ENCODE assay signal across 12 mouse cellular contexts in the genomic region with DNA sequence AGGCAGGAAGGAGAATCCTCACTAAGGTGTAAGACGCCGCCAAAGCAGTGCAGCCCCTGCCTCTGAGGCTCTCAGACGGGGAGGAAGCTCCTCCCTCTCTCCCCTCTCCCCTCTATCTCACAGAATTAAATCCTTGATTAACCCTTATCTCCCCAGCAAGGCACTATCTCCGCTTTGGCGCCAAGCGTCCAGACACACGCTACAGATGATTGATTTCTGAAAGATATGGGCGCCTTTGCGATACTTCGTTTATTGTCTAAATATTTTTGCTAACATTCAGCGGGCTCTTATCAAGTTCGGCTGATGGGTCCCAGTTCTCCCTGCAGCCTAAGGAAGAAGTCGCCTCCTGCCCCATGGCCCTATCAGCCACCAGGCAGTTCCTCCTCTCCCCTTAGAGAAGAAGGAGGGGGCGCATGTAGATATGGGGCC. TPM values are rescaled to one million over a fixed set of nuclear protein-coding genes. Genes with fewer than 3 reads are reported as not detected.
A peak's percentile ranks its signal among the peaks of the same experiment; 100 is the strongest.
DNase-seq lines count a peak whose midpoint lies in the region; ATAC-seq and TF ChIP-seq lines count a peak whose summit lies in the region.
"Had no signal": no experiment of that assay in that cellular context is flagged by ENCODE, and none has a peak within 500 bp of the region (broad histone marks: within the 10 kb centered on the region; RNA-seq: fewer than 3 reads in every experiment).

No protein-coding gene starts in this region.

- peak overlapping the region; percentile 6 for H3K4me3 ChIP-seq in heart, embryonic 13.5 days
- H3K4me3 ChIP-seq in ES-E14 (ENCODE audit: insufficient read depth in 1 of 2, low read depth in 1 of 2, low read length in 2 of 2, poor library complexity in 1 of 2, severe bottlenecking in 1 of 2), result no peak overlapping the region
- no peak overlapping the region for H3K4me3 ChIP-seq in forebrain, embryonic 14.5 days (ENCODE audit: low read depth, low read length)
- H3K4me3 ChIP-seq in liver, embryonic 14.5 days (ENCODE audit: insufficient read depth in 1 of 2, low read depth in 2 of 2, low read length in 2 of 2), result 0 out of 4 replicates have a peak overlapping the region, but pooled peaks of 1 of the 2 experiments have one; percentile 4

- peak; percentile 54 for TF ChIP-seq EP300 in liver, embryonic 14.5 days (IDR thresholded peaks at IDR 0.05; ENCODE audit: low read depth)

- no peaks in the 10 kb centered on the region for H3K9me3 ChIP-seq in heart, embryonic 13.5 days
- H3K9me3 ChIP-seq in ES-E14 (ENCODE audit: control insufficient read depth, insufficient read depth, low read depth, low read length), result no peaks in the 10 kb centered on the region
- H3K9me3 ChIP-seq in forebrain, embryonic 14.5 days (replicated peaks; ENCODE audit: control insufficient read depth, low read length), result no peaks in the 10 kb centered on the region
- no peaks in the 10 kb centered on the region for H3K9me3 ChIP-seq in liver, embryonic 14.5 days (ENCODE audit: control insufficient read depth, low read length)

- no peaks in the 10 kb centered on the region for H3K27me3 ChIP-seq in heart, embryonic 13.5 days (replicated peaks)
- H3K27me3 ChIP-seq in forebrain, embryonic 14.5 days (replicated peaks; ENCODE audit: control insufficient read depth, insufficient read depth, low read length), result no peaks in the 10 kb centered on the region
- no peaks in the 10 kb centered on the region for H3K27me3 ChIP-seq in liver, embryonic 14.5 days (ENCODE audit: control insufficient read depth, insufficient read depth, low read length)

- no peak for DNase-seq in heart, adult 11 months
- no peak for DNase-seq in ES-E14 (ENCODE audit: low read depth, low spot score)
- DNase-seq in forebrain, embryonic 14.5 days (ENCODE audit: low spot score), result peak; percentile 42
- no peak for DNase-seq in liver, embryonic 14.5 days (ENCODE audit: low read depth in 3 of 3, low spot score in 3 of 3)
- DNase-seq in cerebellum, postnatal 25 days, result no peak
- no peak for DNase-seq in ovary, postnatal 14 days (ENCODE audit: low spot score)
- DNase-seq: gastrocnemius, postnatal 14 days; kidney, postnatal 14 days; right cerebral cortex, postnatal 14 days; thymus, postnatal 14 days had no signal

- H3K36me3 ChIP-seq in heart, embryonic 13.5 days, result peaks cover 36% of the 10 kb centered on the region
- H3K36me3 ChIP-seq in ES-E14 (ENCODE audit: control insufficient read depth, insufficient read depth, low read length, poor library complexity, severe bottlenecking), result no peaks in the 10 kb centered on the region
- no peaks in the 10 kb centered on the region for H3K36me3 ChIP-seq in forebrain, embryonic 14.5 days (ENCODE audit: control insufficient read depth, insufficient read depth, low read length)
- peaks cover 79% of the 10 kb centered on the region for H3K36me3 ChIP-seq in liver, embryonic 14.5 days (replicated peaks; ENCODE audit: control insufficient read depth, insufficient read depth, low read depth)

- H3K4me1 ChIP-seq in heart, embryonic 13.5 days, result peaks cover 100% of the 10 kb centered on the region
- peaks cover 2 to 17% of the 10 kb centered on the region in 2 experiments; a peak in 2 of 4 replicates for H3K4me1 ChIP-seq in ES-E14 (ENCODE audit: control insufficient read depth in 2 of 2, insufficient read depth in 2 of 2, low read length in 2 of 2, poor library complexity in 1 of 2)
- H3K4me1 ChIP-seq in forebrain, embryonic 14.5 days (ENCODE audit: control insufficient read depth, insufficient read depth, low read length), result peaks cover 4% of the 10 kb centered on the region; the same call in 1 of the 2 replicates
- H3K4me1 ChIP-seq in liver, embryonic 14.5 days (replicated peaks; ENCODE audit: control insufficient read depth in 2 of 2, insufficient read depth in 2 of 2, low read length in 1 of 2), result peaks cover 97% of the 10 kb centered on the region in 2 experiments

- in situ Hi-C loops in ES-E14 (cut with MboI; ENCODE audit: low sequenced_read_pairs in 2 of 2, unreplicated experiment in 2 of 2), result no loop called here

- peak overlapping the region; percentile 88 for H3K27ac ChIP-seq in heart, embryonic 13.5 days (replicated peaks)
- H3K27ac ChIP-seq in ES-E14 (ENCODE audit: insufficient read depth, low read depth, low read length, poor library complexity, severe bottlenecking), result no peak overlapping the region
- 0 out of 2 replicates have a peak overlapping the region, but pooled peaks have one; percentile 33 for H3K27ac ChIP-seq in forebrain, embryonic 14.5 days (ENCODE audit: low read depth, low read length)
- peak overlapping the region; percentile 90 for H3K27ac ChIP-seq in liver, embryonic 14.5 days

- H3K9ac ChIP-seq in heart, embryonic 13.5 days, result peak overlapping the region; percentile 72
- H3K9ac ChIP-seq in ES-E14 (ENCODE audit: insufficient read depth, low read depth, low read length, poor library complexity, severe bottlenecking), result peak overlapping the region; percentile 23; the same call in 1 of the 2 replicates
- peak overlapping the region; percentile 42; the same call in 1 of the 2 replicates for H3K9ac ChIP-seq in forebrain, embryonic 14.5 days (ENCODE audit: low read length)
- peak overlapping the region; percentile 50 for H3K9ac ChIP-seq in liver, embryonic 14.5 days (replicated peaks)

- peak overlapping the region; percentile 49 for H3K4me2 ChIP-seq in heart, embryonic 13.5 days
- 0 out of 2 replicates have a peak overlapping the region, but pooled peaks have one; percentile 1 for H3K4me2 ChIP-seq in forebrain, embryonic 14.5 days (ENCODE audit: low read length)
- peak overlapping the region; percentile 49 for H3K4me2 ChIP-seq in liver, embryonic 14.5 days (ENCODE audit: low read depth)

- 16% methylated on average over 14 of the region's 14 CpGs for WGBS in heart, embryonic 13.5 days
- 9% methylated on average over 14 of the region's 14 CpGs for WGBS in forebrain, embryonic 14.5 days
- 11% methylated on average over 14 of the region's 14 CpGs for WGBS in liver, embryonic 14.5 days (ENCODE audit: insufficient replicate concordance)

- TF ChIP-seq CTCF in liver, embryonic 14.5 days (IDR thresholded peaks at IDR 0.05; ENCODE audit: low read depth), result no peak

- ATAC-seq in heart, embryonic 13.5 days (ENCODE audit: extremely low read depth, insufficient number of reproducible peaks, low FRiP score, low TSS enrichment), result no peak
- no peak for ATAC-seq in forebrain, embryonic 14.5 days
- no peak for ATAC-seq in liver, embryonic 14.5 days (ENCODE audit: insufficient read depth)
- no peak for ATAC-seq in megakaryocyte progenitor cell, adult 5-6 weeks (replicated peaks; ENCODE audit: poor library complexity)

TF ChIP-seq in ES-E14, 5 proteins besides CTCF, POLR2A, EP300 and RAD21:
- TF ChIP-seq HCFC1 (IDR thresholded peaks at IDR 0.05; ENCODE audit: borderline replicate concordance, insufficient read depth, low read length), result no peak
- no peak for TF ChIP-seq CHD2 (IDR thresholded peaks at IDR 0.05; ENCODE audit: low read depth, low read length)
- no peak for TF ChIP-seq ZC3H11A (IDR thresholded peaks at IDR 0.05; ENCODE audit: borderline replicate concordance, low read depth, low read length)
- no peak for TF ChIP-seq ZNF384 (IDR thresholded peaks at IDR 0.05; ENCODE audit: low read depth, low read length)
- TF ChIP-seq MAFK (IDR thresholded peaks at IDR 0.05; ENCODE audit: insufficient read depth, low read depth, low read length), result no peak

RNA-seq across cellular contexts. Expression of gene Trhr2, which starts 34.4 kb away (rescaled TPM):
- not detected in 2 replicates for polyA plus RNA-seq in heart, embryonic 13.5 days (2015; fragmentation: Nextera tagmentation; extraction: Ambion mirVana)
- not detected in 2 replicates for total RNA-seq in ES-E14 (2012; rRNA removed)
- not detected in 2 replicates for polyA plus RNA-seq in forebrain, embryonic 14.5 days (2014; fragmentation: Nextera tagmentation; extraction: Ambion mirVana)
- polyA plus RNA-seq in liver, embryonic 14.5 days (2012; rRNA removed), result not detected in 2 replicates
- polyA plus RNA-seq in liver, embryonic 14.5 days (2014; fragmentation: Nextera tagmentation; extraction: Ambion mirVana), result not detected in 2 replicates
- not detected in 2 replicates for total RNA-seq in megakaryocyte progenitor cell, adult 5-6 weeks (2015)
- not detected in 2 replicates for total RNA-seq in megakaryocyte progenitor cell, adult 5-6 weeks (2017)
- total RNA-seq: gastrocnemius, postnatal 14 days had no signal

RNA-seq across cellular contexts. Expression of gene Zfpm1, which starts 44.2 kb away (rescaled TPM):
- polyA plus RNA-seq in heart, embryonic 13.5 days (2015; fragmentation: Nextera tagmentation; extraction: Ambion mirVana), result 3.8 TPM in 2 replicates
- total RNA-seq in ES-E14 (2012; rRNA removed), result 7.8 and 8.5 TPM in 2 replicates
- polyA plus RNA-seq in forebrain, embryonic 14.5 days (2014; fragmentation: Nextera tagmentation; extraction: Ambion mirVana), result 0.41 and 0.47 TPM in 2 replicates
- polyA plus RNA-seq in liver, embryonic 14.5 days (2012; rRNA removed), result 69.6 and 80.3 TPM in 2 replicates
- polyA plus RNA-seq in liver, embryonic 14.5 days (2014; fragmentation: Nextera tagmentation; extraction: Ambion mirVana), result 13.3 and 16.2 TPM in 2 replicates
- total RNA-seq in megakaryocyte progenitor cell, adult 5-6 weeks (2015), result 12.2 and 21.6 TPM in 2 replicates
- 9.9 and 20.3 TPM in 2 replicates for total RNA-seq in megakaryocyte progenitor cell, adult 5-6 weeks (2017)

RNA-seq across cellular contexts. Expression of gene Zc3h18, which starts 50.3 kb away (rescaled TPM):
- 30.4 and 31.1 TPM in 2 replicates for polyA plus RNA-seq in heart, embryonic 13.5 days (2015; fragmentation: Nextera tagmentation; extraction: Ambion mirVana)
- total RNA-seq in ES-E14 (2012; rRNA removed), result 87.1 and 90.4 TPM in 2 replicates
- 24.8 and 26.9 TPM in 2 replicates for polyA plus RNA-seq in forebrain, embryonic 14.5 days (2014; fragmentation: Nextera tagmentation; extraction: Ambion mirVana)
- 15.2 and 20.4 TPM in 2 replicates for polyA plus RNA-seq in liver, embryonic 14.5 days (2012; rRNA removed)
- 12.8 and 16.7 TPM in 2 replicates for polyA plus RNA-seq in liver, embryonic 14.5 days (2014; fragmentation: Nextera tagmentation; extraction: Ambion mirVana)
- 26.1 and 27.2 TPM in 2 replicates for total RNA-seq in megakaryocyte progenitor cell, adult 5-6 weeks (2015)
- total RNA-seq in megakaryocyte progenitor cell, adult 5-6 weeks (2017), result 55.6 and 67.3 TPM in 2 replicates
